Mouse (Mus musculus): ENCODE data around the gene Ddi2.

DNA sequence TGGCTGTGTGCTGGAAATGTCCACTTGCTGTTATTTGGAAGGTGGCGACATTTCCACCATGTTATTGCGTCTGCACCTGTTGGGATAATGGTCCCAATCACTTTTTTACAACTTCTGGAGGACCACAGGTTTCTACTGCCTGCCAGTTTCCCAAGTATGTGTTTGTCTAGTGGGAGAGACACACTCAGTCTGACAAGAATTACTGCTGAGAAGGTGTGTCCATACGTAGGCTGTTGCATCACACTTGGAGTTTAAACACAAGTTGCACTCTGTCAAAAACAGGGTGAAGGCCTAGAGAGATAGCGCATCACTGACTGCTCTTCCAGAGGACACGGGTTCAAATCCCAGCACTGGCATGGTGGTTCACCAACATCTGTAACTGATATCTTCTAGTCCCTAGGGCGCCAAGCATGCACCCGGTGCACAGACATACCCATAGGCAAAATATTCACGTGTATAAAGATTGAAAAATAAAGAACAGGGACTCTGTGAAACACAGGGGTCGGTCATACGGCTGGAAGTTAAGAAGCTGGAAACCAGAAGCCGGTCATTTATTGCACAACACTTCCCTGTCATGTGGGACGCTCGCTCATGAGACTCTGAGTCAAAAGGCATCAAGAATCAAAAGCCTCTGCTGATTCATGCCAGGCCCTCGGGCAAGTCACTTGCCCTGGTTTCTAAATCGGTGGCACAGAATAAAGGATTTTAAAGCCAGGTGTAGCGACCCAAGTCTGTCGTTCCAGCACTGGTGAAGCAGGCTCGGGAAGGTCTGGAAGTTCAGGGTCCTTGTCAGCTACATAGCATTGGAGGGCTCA lies 53.1 kb downstream of the Ddi2 start:
- no peak for TF ChIP-seq CTCF (IDR thresholded peaks at IDR 0.05; ENCODE audit: low read depth)
- no peak for TF ChIP-seq EP300 (IDR thresholded peaks at IDR 0.05; ENCODE audit: low read depth)
